Mouse (Mus musculus) megakaryocyte, embryonic 14.5 days (primary cell): Measurements from ENCODE around the gene Cldn34a. TPM values are rescaled to one million over a fixed set of nuclear protein-coding genes. Genes with fewer than 3 reads are reported as not detected.
"Not testable (repeated sequence)": the region's sequence is repeated elsewhere in the genome, so short reads cannot be mapped to it uniquely, and the experiment has no call there.

Experiments
- H3K27me3 ChIP-seq: replicated peaks from 2 replicates; pipeline ENCODE3; 2012; ENCODE audit warnings: inconsistent platforms
- H3K36me3 ChIP-seq: replicated peaks from 2 replicates; pipeline ENCODE3; 2012; ENCODE audit warnings: low read length, inconsistent platforms, mixed read lengths
- H3K4me1 ChIP-seq: 2 replicates; pipeline ENCODE4 v1.6.1; 2012; ENCODE audit warnings: inconsistent platforms
- H3K4me3 ChIP-seq: replicated peaks from 2 replicates; pipeline ENCODE3; 2012; ENCODE audit warnings: moderate library complexity, mild to moderate bottlenecking, inconsistent platforms
- H3K9me3 ChIP-seq: 2 replicates; pipeline ENCODE4 v1.6.1; 2012; ENCODE audit warnings: inconsistent platforms
- FLI1 ChIP-seq: IDR thresholded peaks from 2 replicates; pipeline ENCODE4 v1.6.1; 2012; ENCODE audit warnings: low read length, inconsistent platforms, mixed read lengths
- GATA1 ChIP-seq: IDR thresholded peaks from 3 replicates; pipeline ENCODE4 v1.6.1; 2012; ENCODE audit warnings: mixed read lengths, low read length, inconsistent platforms, borderline replicate concordance
- polyA plus RNA-seq: library from polyadenylated mRNA; stranded (reverse); fragments of >175 nt; gene quantifications from 2 replicates; pipeline ENCODE4 v1.2.3, GENCODE M21; 2012; ENCODE audit warnings: low replicate concordance; ENCODE audit not compliant: insufficient read depth

Cldn34a gene
- not detected in 2 replicates for polyA plus RNA-seq

GRCm38 (mm10) chrX:152563034-152563433 is at the start of gene Cldn34a:
Gene Cldn34a (plus strand): TSS chrX:152563334.
- no peaks in the 10 kb centered on the region for H3K36me3 ChIP-seq
- no peak within 1 kb of the TSS for H3K4me3 ChIP-seq
- H3K27me3 ChIP-seq: peaks cover 13% of the 10 kb centered on the region
- H3K4me1 ChIP-seq: no peaks in the 10 kb centered on the region
- no peaks in the 10 kb centered on the region for H3K9me3 ChIP-seq
- no peak for TF ChIP-seq GATA1
- TF ChIP-seq FLI1: no peak

DNA sequence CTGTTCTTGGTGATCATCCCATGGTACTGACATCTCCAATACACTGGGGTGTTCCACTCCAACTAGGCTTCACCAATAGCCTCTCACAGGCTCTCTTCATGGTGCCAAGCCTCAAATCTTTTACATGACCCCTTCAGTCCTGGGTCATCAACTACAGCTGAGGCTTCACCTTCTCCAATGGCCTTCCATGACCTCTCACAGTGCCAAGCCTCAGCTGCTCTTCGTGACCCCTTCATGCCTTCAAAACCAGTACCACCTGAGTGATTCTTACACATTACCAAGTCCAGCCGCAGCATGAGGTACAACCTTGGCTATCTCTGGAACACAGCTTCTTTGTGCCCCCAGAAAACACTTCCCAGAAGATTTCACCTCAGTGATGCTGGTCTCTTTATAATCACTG is 44.5 kb upstream of the Cldn34a start:
- not testable (repeated sequence) for H3K27me3 ChIP-seq, H3K4me3 ChIP-seq, H3K9me3 ChIP-seq, H3K36me3 ChIP-seq, H3K4me1 ChIP-seq

DNA sequence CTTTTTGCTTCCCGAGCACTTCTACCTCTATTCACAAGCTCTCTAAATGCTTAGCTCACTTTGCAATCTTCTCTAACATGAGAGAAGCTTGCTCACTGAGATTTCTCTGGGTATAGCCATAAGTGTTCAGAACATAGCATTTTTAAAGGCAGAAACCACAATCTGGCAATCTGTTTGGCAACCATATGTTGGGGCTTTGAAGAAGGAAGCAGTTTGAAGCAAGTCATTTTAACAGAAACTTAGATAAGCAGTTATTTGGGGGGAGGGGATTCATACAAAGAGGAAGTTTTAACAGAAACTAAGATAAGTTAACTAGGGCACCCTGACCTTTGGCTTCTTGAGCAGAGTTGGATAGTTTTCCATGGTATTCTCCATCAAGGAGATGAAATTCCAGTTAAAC is 17.4 kb upstream of the Cldn34a start:
- Histone ChIP-seq H3K27me3 (peaks cover 8% of the 10 kb centered on the region), H3K4me1 (no peaks in the 10 kb centered on the region), H3K36me3 (no peaks in the 10 kb centered on the region), H3K9me3 (no peaks in the 10 kb centered on the region), H3K4me3 (no peak overlapping the region)
- TF ChIP-seq FLI1 (no peak), GATA1 (no peak)

DNA sequence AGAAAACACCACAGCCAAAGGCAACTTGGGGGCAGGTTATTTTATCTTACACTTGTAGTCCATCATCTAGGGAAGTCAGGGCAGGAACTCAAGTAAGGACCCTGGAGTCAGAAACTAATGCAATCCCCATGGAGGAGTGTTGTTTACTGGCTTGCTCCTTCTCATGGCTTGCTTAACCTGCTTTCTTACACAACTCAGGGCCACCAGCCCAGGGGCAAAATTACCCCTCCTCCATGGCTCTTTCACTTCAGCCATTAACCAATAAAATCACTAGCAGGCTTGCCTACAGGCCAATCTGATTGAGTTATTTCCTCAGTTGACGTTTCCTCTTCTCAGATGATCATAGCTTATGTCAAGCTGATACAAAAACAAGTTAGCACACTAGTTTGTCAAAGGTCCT is 15.0 kb upstream of the Cldn34a start:
- Histone ChIP-seq H3K4me3 (no peak overlapping the region), H3K27me3 (peaks cover 5% of the 10 kb centered on the region), H3K9me3 (no peaks in the 10 kb centered on the region), H3K4me1 (no peaks in the 10 kb centered on the region), H3K36me3 (no peaks in the 10 kb centered on the region)
- TF ChIP-seq GATA1 (no peak), FLI1 (no peak)

DNA sequence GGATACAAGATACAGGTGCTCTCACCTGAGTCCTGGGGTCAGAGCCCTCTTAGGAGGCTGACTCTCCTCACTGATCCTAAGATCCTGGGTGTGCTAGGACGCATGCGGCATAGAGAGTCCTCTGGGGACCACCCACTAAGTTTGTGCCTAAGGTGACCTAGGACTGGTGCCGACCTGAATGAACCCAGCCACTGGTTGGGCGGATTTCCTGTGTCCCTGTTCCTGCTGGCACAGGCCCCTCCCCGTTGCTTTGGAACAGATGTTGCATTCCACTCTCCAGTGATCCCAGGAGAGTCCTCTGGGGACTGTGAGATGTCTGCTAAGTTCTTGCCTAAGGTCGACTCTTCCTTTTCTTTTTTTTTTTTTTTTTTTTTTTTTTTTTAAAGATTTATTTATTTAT is 5.7 kb upstream of the Cldn34a start:
- TF ChIP-seq GATA1 (no peak), FLI1 (no peak)
- H3K36me3 ChIP-seq: no peaks in the 10 kb centered on the region
- no peak overlapping the region for H3K4me3 ChIP-seq
- peaks cover 5% of the 10 kb centered on the region for H3K27me3 ChIP-seq
- peaks cover 5% of the 10 kb centered on the region; the same call in 1 of the 2 replicates for H3K9me3 ChIP-seq
- no peaks in the 10 kb centered on the region for H3K4me1 ChIP-seq

Other genes with a start within 250 kb of the Cldn34a start
- 0.23 TPM in 1 of 2 replicates, not detected in the other for gene Kantr, start 235.8 kb upstream of the Cldn34a start, polyA plus RNA-seq
- gene Tspyl2, start 220.9 kb upstream of the Cldn34a start, polyA plus RNA-seq: 13.1 and 18.0 TPM in 2 replicates
- not detected in 2 replicates for gene Gpr173, start 194.6 kb upstream of the Cldn34a start, polyA plus RNA-seq
- not detected in 2 replicates for gene Shroom2, start 206.1 kb downstream of the Cldn34a start, polyA plus RNA-seq
- not detected in 2 replicates for gene Gpr143, start 218.6 kb downstream of the Cldn34a start, polyA plus RNA-seq